Mouse (Mus musculus): ENCODE measurements around the gene Mgmt.

GRCm38 (mm10) chr7:136975001-136975400, 80.6 kb downstream of the Mgmt start:
- TF ChIP-seq CTCF (IDR thresholded peaks at IDR 0.05; ENCODE audit: extremely low read depth, insufficient read length, insufficient replicate concordance, low read depth, low read length): no peak
- no peak for TF ChIP-seq POLR2A (IDR thresholded peaks at IDR 0.05; ENCODE audit: low read depth, low read length)
